Comparison of ENCODE assay signal across 12 mouse cellular contexts in the genomic region with DNA sequence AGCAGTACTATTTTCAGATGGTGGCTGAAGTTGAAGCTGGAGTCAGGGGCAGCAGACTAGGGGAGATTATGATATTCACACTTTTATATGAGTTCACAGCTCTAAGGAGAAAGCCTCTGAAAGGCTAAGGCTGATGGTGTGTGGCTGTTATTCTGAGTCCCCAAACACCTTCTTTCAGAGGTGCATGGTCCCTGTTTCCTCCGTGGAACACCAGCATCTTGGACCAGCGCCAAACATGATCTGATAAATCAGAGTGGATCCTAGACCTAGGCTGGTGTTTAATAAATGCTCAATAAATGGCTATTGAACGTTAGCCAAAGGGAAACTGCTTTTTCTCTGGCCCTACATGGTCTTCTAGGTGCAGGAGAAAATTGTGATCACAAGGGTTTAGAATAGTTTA.
"Had no signal": no experiment of that assay in that cellular context is flagged by ENCODE, and none has a peak within 500 bp of the region (broad histone marks: within the 10 kb centered on the region; RNA-seq: fewer than 3 reads in every experiment).

No protein-coding gene starts in this region.

- DNase-seq: lung, adult 18-20 months; lung, embryonic 14.5 days; lung, postnatal 10 days; lung, postnatal 4 days; midbrain, embryonic 14.5 days; retina, postnatal 1 day; right cerebral cortex, adult 18-20 months; right cerebral cortex, postnatal 14 days; spleen, adult 18-20 months; thymus, adult 18-20 months; thymus, postnatal 14 days; thymus, postnatal 36 days had no signal
